18 mouse cellular contexts compared by ENCODE assay signal in the genomic region with DNA sequence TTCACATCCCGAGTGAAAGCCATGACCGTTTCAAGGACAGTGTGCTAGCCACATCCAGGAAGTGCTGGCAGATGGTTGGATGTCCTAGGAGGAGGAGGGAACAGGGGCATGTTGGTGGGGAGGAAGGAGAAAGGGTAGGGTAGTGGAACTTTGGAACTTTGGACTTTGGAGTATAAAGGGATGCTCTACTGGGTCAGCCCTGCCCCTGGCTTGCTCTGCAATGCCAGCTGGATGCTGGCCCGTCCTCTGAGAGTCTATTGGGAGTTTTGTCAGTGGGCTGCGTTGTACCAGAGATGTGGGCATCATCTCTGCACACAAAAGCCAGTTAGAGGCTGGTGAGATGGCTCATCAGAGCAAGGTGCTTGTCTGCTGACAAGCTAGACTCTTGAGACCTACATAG.
"Had no signal": no experiment of that assay in that cellular context is flagged by ENCODE, and none has a peak within 500 bp of the region (broad histone marks: within the 10 kb centered on the region; RNA-seq: fewer than 3 reads in every experiment).

No protein-coding gene starts in this region.

- H3K4me2 ChIP-seq: lung, embryonic 14.5 days; midbrain, embryonic 12.5 days; neural tube, embryonic 13.5 days; neural tube, embryonic 15.5 days had no signal

- H3K9me3 ChIP-seq: midbrain, embryonic 10.5 days; neural tube, embryonic 13.5 days; neural tube, embryonic 15.5 days had no signal

- H3K36me3 ChIP-seq: midbrain, embryonic 10.5 days; midbrain, embryonic 12.5 days; neural tube, embryonic 13.5 days; neural tube, embryonic 15.5 days had no signal

- H3K27me3 ChIP-seq: midbrain, embryonic 12.5 days; neural tube, embryonic 13.5 days; neural tube, embryonic 15.5 days had no signal

- H3K4me1 ChIP-seq: midbrain, embryonic 10.5 days; midbrain, embryonic 12.5 days had no signal

- ATAC-seq: midbrain, embryonic 16.5 days had no signal

- H3K9ac ChIP-seq: lung, embryonic 14.5 days; midbrain, embryonic 12.5 days; neural tube, embryonic 13.5 days; neural tube, embryonic 15.5 days had no signal

- H3K27ac ChIP-seq: midbrain, embryonic 10.5 days; midbrain, embryonic 12.5 days; neural tube, embryonic 13.5 days; neural tube, embryonic 15.5 days had no signal

- H3K4me3 ChIP-seq: midbrain, embryonic 10.5 days; midbrain, embryonic 12.5 days; myocyte; neural tube, embryonic 13.5 days; neural tube, embryonic 15.5 days had no signal

- DNase-seq: lung, embryonic 14.5 days; lung, postnatal 10 days; lung, postnatal 4 days; midbrain, embryonic 14.5 days; retina, postnatal 1 day; right cerebral cortex, adult 18-20 months; right cerebral cortex, postnatal 25 days; right cerebral cortex, postnatal 4 days; spleen, adult 18-20 months; thymus, adult 18-20 months; thymus, postnatal 14 days; thymus, postnatal 36 days had no signal
